Mouse (Mus musculus) left cerebral cortex, adult 18-20 months (tissue): ENCODE results near the gene Igf1r. TPM values are rescaled to one million over a fixed set of nuclear protein-coding genes. Genes with fewer than 3 reads are reported as not detected.
"Not testable (repeated sequence)": the region's sequence is repeated elsewhere in the genome, so short reads cannot be mapped to it uniquely, and the experiment has no call there.

Experiments
- DNase-seq, 2 experiments: peaks; one replicate each; pipeline ENCODE4 v3.0.0; 2021 to 2022; ENCODE audit warnings: low spot score in 2 of 2, mixed read lengths in 1 of 2
- total RNA-seq, 2 experiments: library from RNA; stranded (reverse); gene quantifications; 2 replicates each; pipeline ENCODE4 v1.2.3; 2021

The Igf1r gene
- total RNA-seq, 2 experiments from 2014 or later = 44.8 to 47.0 TPM

DNA sequence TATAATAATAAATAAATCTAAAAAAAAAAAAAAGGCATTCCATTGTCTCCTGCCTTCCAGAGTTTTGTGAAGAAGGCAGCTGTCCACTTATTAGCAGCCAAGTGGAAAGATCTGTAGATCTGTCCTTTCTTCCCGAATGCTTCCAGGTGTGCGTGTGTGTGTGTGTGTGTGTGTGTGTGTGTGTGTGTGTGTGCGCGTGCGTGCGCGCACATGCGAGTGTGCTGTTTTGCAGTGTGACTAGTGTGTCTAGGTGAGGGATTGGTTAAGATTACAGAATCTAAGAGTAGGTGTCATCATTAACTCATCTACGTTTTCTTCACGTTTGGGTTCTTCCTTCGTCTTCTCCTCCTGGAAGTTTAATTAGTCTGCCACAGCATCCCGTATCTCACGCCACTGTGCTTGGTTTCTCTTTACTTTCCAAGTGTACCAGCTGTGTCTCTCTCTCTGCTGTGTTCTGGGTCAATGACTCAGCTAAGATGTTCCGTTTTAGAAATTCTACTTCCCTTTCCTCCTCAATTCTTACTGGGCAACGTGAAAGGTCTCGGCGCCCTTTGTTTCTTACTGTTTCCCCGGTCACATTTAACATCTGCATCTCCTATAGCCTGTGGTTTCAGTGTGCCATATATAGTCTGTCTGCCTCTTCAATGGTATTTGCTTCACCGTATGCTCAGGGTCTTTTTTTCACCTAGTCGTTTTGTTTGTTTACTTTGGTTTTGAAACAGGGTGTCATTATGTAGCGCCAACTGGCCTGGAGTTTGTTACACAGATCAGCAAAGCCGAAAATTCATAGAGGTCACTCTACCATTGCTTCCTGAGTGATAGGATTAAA, 329.9 kb downstream of the Igf1r start:
- no peak for DNase-seq

DNA sequence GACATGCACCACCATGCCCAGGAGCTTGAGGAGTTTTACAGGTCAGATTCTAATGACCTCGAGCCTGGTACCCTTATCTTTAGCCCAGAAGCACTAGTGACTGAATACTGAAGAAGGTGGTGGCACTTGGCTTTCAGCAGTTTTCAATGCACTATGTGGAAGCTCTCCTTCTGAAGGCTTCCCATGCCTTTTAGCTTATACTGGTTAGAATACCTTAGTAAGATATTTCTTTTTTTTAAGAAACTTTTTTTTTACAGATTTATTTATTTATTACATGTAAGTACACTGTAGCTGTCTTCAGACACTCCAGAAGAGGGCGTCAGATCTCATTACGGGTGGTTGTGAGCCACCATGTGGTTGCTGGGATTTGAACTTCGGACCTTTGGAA, 330.5 kb downstream of the Igf1r start:
- DNase-seq = not testable (repeated sequence)

Other genes starting within 250 kb of the Igf1r start
- gene Synm, start 193.1 kb upstream of the Igf1r start, total RNA-seq = 10 to 100 TPM; 17.2 to 19.1 TPM